Mouse (Mus musculus) forebrain, embryonic 14.5 days (tissue): ENCODE data around the gene Sept1. TPM values are rescaled to one million over a fixed set of nuclear protein-coding genes. Genes with fewer than 3 reads are reported as not detected.
A peak's percentile ranks its signal among the peaks of the same experiment; 100 is the strongest.
"Not testable (repeated sequence)": the region's sequence is repeated elsewhere in the genome, so short reads cannot be mapped to it uniquely, and the experiment has no call there.

Experiments
- ATAC-seq: fragments of 200-750 bp; cut with Nextera tagmentation; 2 replicates; pipeline ENCODE4 v1.8.0; 2017; ENCODE audit warnings: mild to moderate bottlenecking, moderate library complexity
- DNase-seq: peaks from one replicate; pipeline ENCODE4 v3.0.0-alpha.2; 2015; ENCODE audit warnings: low spot score
- H3K27ac ChIP-seq: fragments of 300-500 bp; sonication (generic); 2 replicates; pipeline ENCODE4 v1.5.1; 2014; ENCODE audit warnings: low read depth, mild to moderate bottlenecking, control low read depth, low read length, moderate library complexity
- H3K27me3 ChIP-seq: fragments of 300-500 bp; sonication (generic); replicated peaks from 2 replicates; pipeline ENCODE4 v1.6.1; 2014; ENCODE audit warnings: low read length, control low read depth, mixed read lengths; ENCODE audit not compliant: control insufficient read depth, insufficient read depth
- H3K36me3 ChIP-seq: fragments of 300-500 bp; sonication (generic); 2 replicates; pipeline ENCODE4 v1.6.1; 2014; ENCODE audit warnings: low read length, control low read depth; ENCODE audit not compliant: control insufficient read depth, insufficient read depth
- H3K4me1 ChIP-seq: fragments of 300-500 bp; sonication (generic); 2 replicates; pipeline ENCODE4 v1.6.1; 2014; ENCODE audit warnings: antibody characterized with exemption, low read length, control low read depth; ENCODE audit not compliant: control insufficient read depth, insufficient read depth
- H3K4me2 ChIP-seq: fragments of 300-500 bp; sonication (generic); 2 replicates; pipeline ENCODE4 v1.6.1; 2014; ENCODE audit warnings: mild to moderate bottlenecking, control low read depth, low read length
- H3K4me3 ChIP-seq: fragments of 300-500 bp; sonication (generic); 2 replicates; pipeline ENCODE4 v1.5.1; 2014; ENCODE audit warnings: low read depth, low read length, control low read depth
- H3K9ac ChIP-seq: fragments of 300-500 bp; sonication (generic); 2 replicates; pipeline ENCODE4 v1.6.1; 2014; ENCODE audit warnings: mild to moderate bottlenecking, low read length, control low read depth, moderate library complexity
- H3K9me3 ChIP-seq: fragments of 300-500 bp; sonication (generic); replicated peaks from 2 replicates; pipeline ENCODE4 v1.6.1; 2016; ENCODE audit warnings: low read length, control low read depth, mixed read lengths; ENCODE audit not compliant: control insufficient read depth
- WGBS: fragments of 180-500 bp; shearing (Covaris S2); extraction: QIAGEN DNeasy Blood & Tissue Kit; methylation state at CpG from one replicate; pipeline ENCODE4 v1.1.7; 2014; 5-methylcytosine and 5-hydroxymethylcytosine counted together
- polyA plus RNA-seq: library from polyadenylated mRNA; unstranded; fragments of >200 nt; fragmentation: Nextera tagmentation; extraction: Ambion mirVana; gene quantifications from 2 replicates; pipeline ENCODE4 v1.2.1, GENCODE M21; 2014

Gene Sept1
- polyA plus RNA-seq, 1 experiment from 2014 or later: 11.3 TPM

- no peak overlapping the region for H3K9ac ChIP-seq
- WGBS: 85% methylated on average over 5 of the region's 5 CpGs
These were observed 23.6 kb upstream of the Sept1 start for GRCm38 (mm10) chr7:127256518-127256917.

GRCm38 (mm10) chr7:127255965-127256364, 23.0 kb upstream of the Sept1 start:
- ATAC-seq (no peak), DNase-seq (no peak)
- 88% methylated on average over 2 of the region's 2 CpGs for WGBS
- no peak overlapping the region for H3K4me3 ChIP-seq
- H3K9ac ChIP-seq: no peak overlapping the region
- peaks cover 31% of the 10 kb centered on the region for H3K36me3 ChIP-seq
- H3K4me2 ChIP-seq: no peak overlapping the region
- H3K27me3 ChIP-seq: no peaks in the 10 kb centered on the region
- H3K4me1 ChIP-seq: 0 out of 2 replicates have a peak, but pooled peaks cover 4% of the 10 kb centered on the region
- H3K9me3 ChIP-seq: no peaks in the 10 kb centered on the region
- H3K27ac ChIP-seq: no peak overlapping the region

More at GRCm38 (mm10) chr7:127256518-127256917, 23.6 kb upstream of the Sept1 start:
- H3K4me3 ChIP-seq: no peak overlapping the region
- H3K9me3 ChIP-seq: no peaks in the 10 kb centered on the region
- peaks cover 26% of the 10 kb centered on the region for H3K36me3 ChIP-seq
- H3K4me1 ChIP-seq: 0 out of 2 replicates have a peak, but pooled peaks cover 4% of the 10 kb centered on the region
- DNase-seq: no peak
- ATAC-seq: no peak
- H3K27me3 ChIP-seq: no peaks in the 10 kb centered on the region
- no peak overlapping the region for H3K27ac ChIP-seq
- no peak overlapping the region for H3K4me2 ChIP-seq

GRCm38 (mm10) chr7:127255008-127255407, 22.1 kb upstream of the Sept1 start:
- Histone ChIP-seq H3K27ac (peak overlapping the region; percentile 93; the same call in 1 of the 2 replicates), H3K4me3 (peak overlapping the region; percentile 49), H3K4me2 (peak overlapping the region; percentile 91), H3K9ac (peak overlapping the region; percentile 78; the same call in 1 of the 2 replicates), H3K27me3 (no peaks in the 10 kb centered on the region), H3K9me3 (no peaks in the 10 kb centered on the region), H3K36me3 (peaks cover 33% of the 10 kb centered on the region), H3K4me1 (0 out of 2 replicates have a peak, but pooled peaks cover 4% of the 10 kb centered on the region)
- 31% methylated on average over 4 of the region's 4 CpGs for WGBS
- ATAC-seq (no peak), DNase-seq (no peak)

- Histone ChIP-seq H3K36me3 (peaks cover 42% of the 10 kb centered on the region), H3K4me2 (peak overlapping the region; percentile 91), H3K27me3 (no peaks in the 10 kb centered on the region), H3K4me1 (0 out of 2 replicates have a peak, but pooled peaks cover 4% of the 10 kb centered on the region), H3K27ac (peak overlapping the region; percentile 93), H3K9me3 (no peaks in the 10 kb centered on the region), H3K9ac (peak overlapping the region; percentile 78), H3K4me3 (peak overlapping the region; percentile 49)
- 1% methylated on average over 130 of the region's 136 CpGs for WGBS
- ATAC-seq (peak; percentile 95), DNase-seq (peak; percentile 99)
These were observed 21.2 kb upstream of the Sept1 start for GRCm38 (mm10) chr7:127253821-127254769.

- Histone ChIP-seq H3K4me3 (peak overlapping the region; percentile 49), H3K27ac (peak overlapping the region; percentile 93; the same call in 1 of the 2 replicates), H3K9me3 (no peaks in the 10 kb centered on the region), H3K4me1 (0 out of 2 replicates have a peak, but pooled peaks cover 4% of the 10 kb centered on the region), H3K9ac (peak overlapping the region; percentile 69), H3K4me2 (peak overlapping the region; percentile 91), H3K27me3 (no peaks in the 10 kb centered on the region), H3K36me3 (peaks cover 44% of the 10 kb centered on the region)
- no peak for ATAC-seq
- WGBS: 79% methylated on average over 6 of the region's 6 CpGs
- DNase-seq: no peak
These were observed 20.4 kb upstream of the Sept1 start for GRCm38 (mm10) chr7:127253341-127253740.

- ATAC-seq: no peak
- H3K4me3 ChIP-seq: no peak overlapping the region
- WGBS: 83% methylated on average over 2 of the region's 2 CpGs
- no peak overlapping the region for H3K27ac ChIP-seq
- DNase-seq: peak; percentile 59
- 0 out of 2 replicates have a peak, but pooled peaks cover 4% of the 10 kb centered on the region for H3K4me1 ChIP-seq
- no peak overlapping the region for H3K4me2 ChIP-seq
- H3K9ac ChIP-seq: no peak overlapping the region
- no peaks in the 10 kb centered on the region for H3K27me3 ChIP-seq
- H3K36me3 ChIP-seq: peaks cover 40% of the 10 kb centered on the region
- no peaks in the 10 kb centered on the region for H3K9me3 ChIP-seq
These were observed 19.5 kb upstream of the Sept1 start for GRCm38 (mm10) chr7:127252414-127252813.

GRCm38 (mm10) chr7:127250511-127250910, 17.6 kb upstream of the Sept1 start:
- H3K27ac ChIP-seq, H3K4me3 ChIP-seq, H3K4me2 ChIP-seq, H3K4me1 ChIP-seq, H3K9me3 ChIP-seq, H3K27me3 ChIP-seq, ATAC-seq, DNase-seq, H3K9ac ChIP-seq: not testable (repeated sequence)
- whole genome bisulfite sequencing: 88% methylated on average over 8 of the region's 8 CpGs
- H3K36me3 ChIP-seq: peaks cover 32% of the 10 kb centered on the region

GRCm38 (mm10) chr7:127244658-127245510, 12.0 kb upstream of the Sept1 start:
- WGBS: 10% methylated on average over 30 of the region's 33 CpGs
- no peaks in the 10 kb centered on the region for H3K27me3 ChIP-seq
- peak overlapping the region; percentile 77 for H3K4me3 ChIP-seq
- H3K9ac ChIP-seq: peak overlapping the region; percentile 95
- ATAC-seq: peak; percentile 73
- H3K36me3 ChIP-seq: peaks cover 17% of the 10 kb centered on the region
- H3K4me2 ChIP-seq: peak overlapping the region; percentile 71
- DNase-seq: no peak
- peaks cover 9% of the 10 kb centered on the region for H3K4me1 ChIP-seq
- H3K9me3 ChIP-seq: no peaks in the 10 kb centered on the region
- peak overlapping the region; percentile 79 for H3K27ac ChIP-seq
